Mouse (Mus musculus) brown adipose tissue, adult 24 weeks (tissue): Measurements from ENCODE around the gene Cd47. TPM values are rescaled to one million over a fixed set of nuclear protein-coding genes. Genes with fewer than 3 reads are reported as not detected.
A peak's percentile ranks its signal among the peaks of the same experiment; 100 is the strongest.

Source experiments
- H3K27ac ChIP-seq: fragments of 200-500 bp; replicated peaks from 2 replicates; pipeline ENCODE4 v1.5.1; 2012; ENCODE audit warnings: low read depth, mild to moderate bottlenecking, low read length
- H3K4me1 ChIP-seq: fragments of 200-500 bp; 2 replicates; pipeline ENCODE4 v1.6.1; 2012; ENCODE audit warnings: low read length, mixed read lengths; ENCODE audit not compliant: control insufficient read depth, insufficient read depth, insufficient read length
- H3K4me3 ChIP-seq: fragments of 200-500 bp; 2 replicates; pipeline ENCODE4 v1.5.1; 2012; ENCODE audit warnings: low read depth, mild to moderate bottlenecking, low read length, moderate library complexity; ENCODE audit not compliant: insufficient read depth
- polyA plus RNA-seq: library from polyadenylated mRNA; stranded (reverse); fragments of >200 nt; gene quantifications from 2 replicates; pipeline ENCODE4 v1.2.4, GENCODE M21; 2012; ENCODE audit not compliant: missing spikeins, insufficient read depth, insufficient read length

Cd47 gene
- polyA plus RNA-seq, 1 experiment = 49.9 TPM

DNA sequence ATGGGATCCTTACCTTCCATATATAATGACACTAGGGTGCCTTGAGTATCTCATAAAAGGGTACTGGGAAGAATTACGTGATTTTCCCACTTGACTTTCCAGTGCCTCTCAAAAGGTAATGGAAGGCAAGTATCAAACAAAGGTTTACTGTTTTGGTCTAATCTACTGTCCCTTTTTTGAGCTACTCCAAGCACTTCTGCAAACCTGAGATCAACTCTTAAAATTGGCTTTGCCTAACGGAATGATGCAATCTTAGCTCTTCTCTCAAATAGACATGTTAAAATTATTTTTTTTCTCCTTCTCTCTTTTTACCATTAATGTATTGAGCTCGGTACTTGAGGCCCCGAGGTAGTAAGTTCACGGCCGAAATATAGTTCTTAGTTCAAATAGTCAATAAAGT lies 38.6 kb downstream of the Cd47 start:
- H3K27ac ChIP-seq = no peak overlapping the region
- no peaks in the 10 kb centered on the region for H3K4me1 ChIP-seq

GRCm38 (mm10) chr16:49839681-49840535 lies 39.6 kb downstream of the Cd47 start:
- no peaks in the 10 kb centered on the region for H3K4me1 ChIP-seq
- peak overlapping the region; percentile 69 for H3K27ac ChIP-seq
- H3K4me3 ChIP-seq = no peak overlapping the region

More for the DNA sequence above, 38.6 kb downstream of the Cd47 start:
- H3K4me3 ChIP-seq = no peak overlapping the region

- Histone ChIP-seq H3K27ac (no peak overlapping the region), H3K4me1 (no peaks in the 10 kb centered on the region), H3K4me3 (no peak overlapping the region)
Measured at GRCm38 (mm10) chr16:49843723-49844122, 43.4 kb downstream of the Cd47 start.

GRCm38 (mm10) chr16:49847224-49848003 lies 47.1 kb downstream of the Cd47 start:
- H3K4me1 ChIP-seq = no peaks in the 10 kb centered on the region
- H3K4me3 ChIP-seq = no peak overlapping the region
- H3K27ac ChIP-seq = no peak overlapping the region

- H3K27ac ChIP-seq = no peak overlapping the region
- H3K4me1 ChIP-seq = no peaks in the 10 kb centered on the region
- no peak overlapping the region for H3K4me3 ChIP-seq
Measured at GRCm38 (mm10) chr16:49848651-49849050, 48.3 kb downstream of the Cd47 start.

DNA sequence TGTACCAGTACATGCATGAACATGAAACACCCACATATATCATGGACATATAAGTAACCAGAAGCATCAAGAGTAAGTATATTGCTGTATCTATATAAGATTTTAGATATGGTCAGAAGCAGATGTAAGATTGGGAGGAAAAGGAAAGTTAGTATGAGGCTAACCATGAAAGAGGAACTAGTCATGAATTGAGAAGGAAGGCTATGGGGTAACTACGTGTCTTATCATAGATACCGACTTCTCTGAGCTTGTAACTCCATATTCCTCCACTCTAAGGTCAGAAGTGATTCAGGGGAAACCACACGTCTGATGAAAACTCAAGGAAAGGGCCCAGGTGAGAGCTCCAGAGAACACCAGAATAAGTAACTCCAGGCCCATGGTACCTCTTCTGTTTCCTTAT lies 52.6 kb downstream of the Cd47 start:
- Histone ChIP-seq H3K4me3 (no peak overlapping the region), H3K27ac (no peak overlapping the region), H3K4me1 (no peaks in the 10 kb centered on the region)

- H3K27ac ChIP-seq = no peak overlapping the region
- H3K4me3 ChIP-seq = no peak overlapping the region
Measured at GRCm38 (mm10) chr16:49853633-49854032, 53.3 kb downstream of the Cd47 start.

DNA sequence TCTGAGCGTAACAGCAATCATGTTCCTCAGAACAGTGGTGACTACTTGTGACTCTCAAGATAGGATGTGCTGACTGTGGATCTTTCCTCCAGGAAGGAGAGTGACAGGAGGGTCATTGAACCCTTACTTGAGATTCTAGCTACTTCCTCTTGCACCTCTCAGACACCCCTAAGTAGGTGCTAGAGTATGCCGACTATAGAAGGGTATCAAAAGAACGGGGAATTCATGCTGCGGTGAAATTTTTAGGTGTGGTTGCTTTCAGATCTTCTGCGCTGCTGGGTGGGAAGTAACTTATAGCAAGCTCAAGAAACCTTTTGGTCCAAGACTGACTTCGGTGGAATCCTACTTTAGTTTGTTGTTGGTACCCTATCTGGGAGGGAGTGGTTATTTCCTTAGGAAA lies 53.9 kb downstream of the Cd47 start:
- Histone ChIP-seq H3K4me3 (no peak overlapping the region), H3K4me1 (no peaks in the 10 kb centered on the region), H3K27ac (no peak overlapping the region)

More at GRCm38 (mm10) chr16:49853633-49854032, 53.3 kb downstream of the Cd47 start:
- no peaks in the 10 kb centered on the region for H3K4me1 ChIP-seq

DNA sequence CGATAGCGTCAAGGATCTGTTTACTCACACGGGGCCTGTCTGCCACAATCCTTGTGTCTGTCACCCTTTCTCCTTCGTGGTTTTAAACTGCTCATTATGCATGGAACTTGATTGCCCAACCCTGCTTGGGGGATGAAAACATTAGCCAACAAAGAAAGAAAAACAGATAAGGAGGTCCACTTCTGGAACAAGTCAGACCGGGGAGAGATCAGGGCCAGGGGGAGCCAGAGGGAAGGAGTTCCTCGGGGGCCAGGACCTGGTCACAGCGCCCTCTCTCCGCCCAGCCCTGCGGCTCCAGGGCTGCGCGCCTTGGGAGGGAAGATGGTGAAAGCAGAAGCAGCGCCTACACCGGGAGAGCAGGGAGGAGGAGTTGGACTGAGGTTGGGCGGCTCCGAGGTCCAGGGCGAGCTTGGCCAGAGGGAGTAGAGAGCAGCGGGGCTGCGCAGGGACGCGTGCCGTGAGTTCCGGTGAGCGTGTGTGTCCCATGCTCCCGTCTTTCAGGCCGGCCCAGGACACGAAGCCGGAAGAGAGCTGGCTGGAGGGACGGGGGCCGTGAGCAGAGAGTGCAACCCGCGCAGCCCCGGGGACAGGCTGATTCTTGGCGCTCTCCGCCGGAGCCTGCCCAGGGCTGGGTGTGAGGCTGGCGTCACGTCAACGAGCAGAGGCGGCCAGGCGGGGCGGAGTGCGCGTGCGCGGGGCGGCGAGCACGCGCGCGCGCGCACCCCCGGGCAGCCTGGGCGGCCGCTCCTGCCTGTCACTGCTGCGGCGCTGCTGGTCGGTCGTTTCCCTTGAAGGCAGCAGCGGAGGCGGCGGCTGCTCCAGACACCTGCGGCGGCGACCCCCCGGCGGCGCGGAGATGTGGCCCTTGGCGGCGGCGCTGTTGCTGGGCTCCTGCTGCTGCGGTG lies 54.9 kb downstream of the Cd47 start:
- peaks cover 8% of the 10 kb centered on the region for H3K4me1 ChIP-seq
- H3K4me3 ChIP-seq = peak overlapping the region; percentile 66
- H3K27ac ChIP-seq = peak overlapping the region; percentile 88

- peak overlapping the region; percentile 66 for H3K27ac ChIP-seq
- peak overlapping the region; percentile 66 for H3K4me3 ChIP-seq
- H3K4me1 ChIP-seq = peaks cover 11% of the 10 kb centered on the region
Measured at GRCm38 (mm10) chr16:49855836-49856503, 55.6 kb downstream of the Cd47 start.

- H3K27ac ChIP-seq = peak overlapping the region; percentile 48
- peak overlapping the region; percentile 66 for H3K4me3 ChIP-seq
- H3K4me1 ChIP-seq = peaks cover 13% of the 10 kb centered on the region
Measured at GRCm38 (mm10) chr16:49856661-49857060, 56.3 kb downstream of the Cd47 start.

- H3K27ac ChIP-seq = peak overlapping the region; percentile 84
- H3K4me1 ChIP-seq = peaks cover 16% of the 10 kb centered on the region
- peak overlapping the region; percentile 68 for H3K4me3 ChIP-seq
Measured at GRCm38 (mm10) chr16:49857504-49858160, 57.3 kb downstream of the Cd47 start.

- peaks cover 16% of the 10 kb centered on the region for H3K4me1 ChIP-seq
- H3K27ac ChIP-seq = peak overlapping the region; percentile 65
- H3K4me3 ChIP-seq = peak overlapping the region; percentile 59
Measured at GRCm38 (mm10) chr16:49858161-49858906, 58.0 kb downstream of the Cd47 start.
